Mouse (Mus musculus) thymus, adult 2 months (tissue): ENCODE results near the gene Zfand6. TPM values are rescaled to one million over a fixed set of nuclear protein-coding genes. Genes with fewer than 3 reads are reported as not detected.

Experiments used
- DNase-seq: peaks from one replicate; pipeline ENCODE4 v3.0.0; 2021
- H3K27ac ChIP-seq: fragments of 200-500 bp; 2 replicates; pipeline ENCODE4 v1.5.1; 2012; ENCODE audit warnings: low read length, control low read depth; ENCODE audit not compliant: control insufficient read depth, insufficient read depth
- H3K27me3 ChIP-seq: fragments of 200-500 bp; 2 replicates; pipeline ENCODE4 v1.6.1; 2012; ENCODE audit warnings: mild to moderate bottlenecking, low read length, moderate library complexity, mixed read lengths; ENCODE audit not compliant: control insufficient read depth, insufficient read depth
- H3K36me3 ChIP-seq: fragments of 200-500 bp; 2 replicates; pipeline ENCODE4 v1.6.1; 2012; ENCODE audit warnings: mild to moderate bottlenecking, low read length, moderate library complexity; ENCODE audit not compliant: control insufficient read depth, insufficient read depth
- H3K4me1 ChIP-seq: fragments of 200-500 bp; replicated peaks from 2 replicates; pipeline ENCODE4 v1.6.1; 2012; ENCODE audit warnings: low read length; ENCODE audit not compliant: control insufficient read depth, insufficient read depth
- H3K4me3 ChIP-seq: fragments of 200-500 bp; 2 replicates; pipeline ENCODE4 v1.5.1; 2012; ENCODE audit warnings: mild to moderate bottlenecking, low read length, control low read depth, moderate library complexity; ENCODE audit not compliant: control insufficient read depth, insufficient read depth
- CTCF ChIP-seq: fragments of 200-500 bp; IDR thresholded peaks from 2 replicates; pipeline ENCODE4 v1.5.1; 2012; ENCODE audit warnings: mild to moderate bottlenecking, control low read depth, low read length, moderate library complexity, borderline replicate concordance; ENCODE audit not compliant: control insufficient read depth, poor library complexity, insufficient read depth; ENCODE audit errors: extremely low read depth
- POLR2A ChIP-seq: fragments of 200-500 bp; IDR thresholded peaks from 2 replicates; pipeline ENCODE4 v1.6.1; 2012; ENCODE audit warnings: mild to moderate bottlenecking, low read length, control low read depth, moderate library complexity; ENCODE audit not compliant: control insufficient read depth, poor library complexity, insufficient read depth; ENCODE audit errors: extremely low read depth
- WGBS: fragments of 180-500 bp; shearing (Covaris S2); methylation state at CpG from one replicate; pipeline ENCODE4 v1.1.7; 2018; 5-methylcytosine and 5-hydroxymethylcytosine counted together
- polyA plus RNA-seq: library from polyadenylated mRNA; depleted of rRNA; stranded (reverse); fragments of >200 nt; gene quantifications from 2 replicates; pipeline ENCODE4 v1.2.3, GENCODE M21; 2012; rRNA removed

Gene Zfand6
- polyA plus RNA-seq = 74.5 and 96.2 TPM in 2 replicates

DNA sequence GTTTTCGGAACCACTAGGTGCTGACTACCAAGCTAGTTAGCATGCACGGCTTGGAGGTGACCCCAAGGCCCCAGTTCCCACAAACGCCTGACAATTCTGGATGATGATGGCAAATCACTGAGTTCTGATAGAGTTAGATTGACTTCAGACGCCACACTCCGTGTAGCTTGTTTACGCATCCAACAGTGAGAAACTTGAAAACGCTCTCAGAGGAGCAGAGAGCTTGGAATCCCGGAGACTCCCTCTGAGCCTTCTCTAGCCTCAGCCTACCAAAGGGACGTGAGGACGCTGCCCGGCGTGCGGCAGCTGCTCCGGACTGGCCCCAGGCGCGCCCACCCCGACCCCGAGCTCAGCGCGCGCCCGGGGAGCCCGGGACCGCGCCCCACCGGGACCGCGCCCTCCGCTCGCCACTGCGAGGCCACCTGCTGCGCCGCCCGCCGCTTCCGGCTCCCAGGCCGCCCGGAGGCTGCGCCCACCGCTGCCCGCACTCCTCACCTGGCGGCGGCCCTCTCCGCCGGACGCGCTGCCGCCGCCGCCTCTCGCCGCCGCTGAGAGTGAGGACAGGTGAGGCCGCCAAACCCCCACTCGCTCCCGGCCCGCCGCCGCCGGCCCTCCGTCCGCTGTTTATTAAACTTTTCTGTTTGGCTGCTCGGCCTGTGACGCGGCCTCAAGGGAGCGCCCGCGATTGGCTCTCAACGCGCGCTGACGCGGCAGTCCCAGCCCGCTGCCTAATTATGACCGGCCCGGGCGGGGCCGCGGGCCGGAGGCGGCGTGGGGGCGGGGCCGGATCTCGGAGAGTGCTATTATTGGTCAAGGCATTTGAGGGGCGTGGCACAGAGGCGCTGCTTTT, at the start of gene Zfand6:
Gene Zfand6 (minus strand): TSS at position 709 of the 850 bp plus-strand sequence.
- peaks cover 9% of the 10 kb centered on the region for H3K4me1 ChIP-seq
- peak within 1 kb of the TSS; percentile 53 for H3K27ac ChIP-seq
- H3K36me3 ChIP-seq = no peaks in the 10 kb centered on the region
- peak within 1 kb of the TSS; percentile 95 for H3K4me3 ChIP-seq
- TF ChIP-seq POLR2A (peak; percentile 59; the same call in 1 of the 2 replicates), CTCF (peak; percentile 57; the same call in 1 of the 2 replicates)
- no peaks in the 10 kb centered on the region for H3K27me3 ChIP-seq
- peak; percentile 93 for DNase-seq
- under 1% methylated on average over 83 of the region's 87 CpGs for WGBS

DNA sequence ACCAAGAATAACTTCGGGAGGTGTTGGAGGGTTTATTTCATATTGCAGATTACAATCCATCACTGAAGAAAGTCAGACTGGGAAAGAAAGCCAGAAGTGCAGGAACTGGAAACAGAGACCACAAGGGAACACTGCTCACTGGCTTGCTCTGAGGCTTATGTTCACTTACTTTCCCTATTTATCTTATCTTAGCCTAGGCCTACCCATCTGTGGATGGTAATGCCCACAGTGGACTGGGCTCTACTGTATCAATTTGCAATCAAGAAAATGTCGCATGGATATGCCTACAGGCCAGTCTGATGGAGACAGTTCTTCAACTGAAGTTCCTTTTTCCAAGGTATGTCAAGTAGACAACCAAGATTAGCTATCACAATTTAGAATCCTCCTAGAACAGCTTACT, 47.0 kb upstream of the Zfand6 start:
- no peak overlapping the region for H3K4me3 ChIP-seq
- 96% methylated on average over 2 of the region's 2 CpGs for WGBS
- H3K4me1 ChIP-seq = no peaks in the 10 kb centered on the region
- H3K27me3 ChIP-seq = no peaks in the 10 kb centered on the region
- DNase-seq = no peak
- H3K27ac ChIP-seq = no peak overlapping the region
- TF ChIP-seq POLR2A = no peak
- TF ChIP-seq CTCF = no peak
- no peaks in the 10 kb centered on the region for H3K36me3 ChIP-seq

DNA sequence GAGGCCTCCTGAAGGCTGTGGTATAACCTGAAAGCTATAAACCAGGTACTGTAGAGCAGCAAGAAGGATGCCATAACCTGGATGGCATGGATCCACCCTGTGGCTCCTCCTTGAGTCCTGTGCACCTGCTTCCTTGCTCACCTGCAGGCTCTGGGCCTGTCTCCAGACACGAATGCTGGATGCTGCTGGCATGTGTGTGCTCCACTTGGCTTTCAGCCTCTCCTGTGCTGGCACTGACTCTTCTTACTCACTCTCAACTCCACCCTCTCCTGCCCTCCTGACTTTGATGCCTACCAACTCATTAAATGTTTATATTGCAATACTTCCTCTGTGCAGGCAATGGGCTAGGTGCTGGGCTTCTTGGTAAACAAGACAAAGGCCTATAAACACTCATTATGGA, 43.3 kb upstream of the Zfand6 start:
- Histone ChIP-seq H3K4me1 (no peaks in the 10 kb centered on the region), H3K27ac (no peak overlapping the region), H3K36me3 (no peaks in the 10 kb centered on the region), H3K27me3 (no peaks in the 10 kb centered on the region), H3K4me3 (no peak overlapping the region)
- DNase-seq = no peak
- TF ChIP-seq CTCF (no peak), POLR2A (no peak)
- WGBS = 80% methylated on average over 1 of the region's 1 CpGs

- no peaks in the 10 kb centered on the region for H3K36me3 ChIP-seq
- no peaks in the 10 kb centered on the region for H3K27me3 ChIP-seq
- 91% methylated on average over 1 of the region's 1 CpGs for WGBS
- H3K4me1 ChIP-seq = no peaks in the 10 kb centered on the region
- DNase-seq = no peak
- no peak overlapping the region for H3K4me3 ChIP-seq
- no peak for TF ChIP-seq CTCF
- H3K27ac ChIP-seq = no peak overlapping the region
These were observed 42.3 kb upstream of the Zfand6 start for GRCm38 (mm10) chr7:84732052-84732451.

DNA sequence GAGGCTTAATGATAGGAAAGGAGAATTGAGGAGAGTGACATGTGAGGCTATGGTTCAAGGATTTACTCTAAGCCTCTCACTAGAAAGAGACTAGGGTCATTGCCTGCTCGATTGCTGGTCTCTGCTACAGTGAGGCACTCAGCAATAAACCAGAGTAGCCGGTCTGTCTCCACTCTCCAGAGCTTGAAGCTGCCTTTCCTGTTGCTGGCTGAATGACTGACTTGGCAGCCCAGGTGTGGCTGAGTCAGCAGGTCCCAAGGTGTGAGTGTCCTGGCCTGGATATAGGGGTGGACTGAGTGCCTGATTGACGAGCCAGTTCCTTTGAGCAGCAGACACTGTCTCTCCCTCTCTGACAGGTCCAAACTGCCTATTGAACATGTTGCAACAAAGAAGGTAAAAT, 41.3 kb upstream of the Zfand6 start:
- H3K27me3 ChIP-seq = no peaks in the 10 kb centered on the region
- no peaks in the 10 kb centered on the region for H3K4me1 ChIP-seq
- no peak overlapping the region for H3K27ac ChIP-seq
- H3K4me3 ChIP-seq = no peak overlapping the region
- DNase-seq = no peak
- WGBS = 82% methylated on average over 3 of the region's 3 CpGs
- TF ChIP-seq CTCF (no peak), POLR2A (no peak)
- no peaks in the 10 kb centered on the region for H3K36me3 ChIP-seq

DNA sequence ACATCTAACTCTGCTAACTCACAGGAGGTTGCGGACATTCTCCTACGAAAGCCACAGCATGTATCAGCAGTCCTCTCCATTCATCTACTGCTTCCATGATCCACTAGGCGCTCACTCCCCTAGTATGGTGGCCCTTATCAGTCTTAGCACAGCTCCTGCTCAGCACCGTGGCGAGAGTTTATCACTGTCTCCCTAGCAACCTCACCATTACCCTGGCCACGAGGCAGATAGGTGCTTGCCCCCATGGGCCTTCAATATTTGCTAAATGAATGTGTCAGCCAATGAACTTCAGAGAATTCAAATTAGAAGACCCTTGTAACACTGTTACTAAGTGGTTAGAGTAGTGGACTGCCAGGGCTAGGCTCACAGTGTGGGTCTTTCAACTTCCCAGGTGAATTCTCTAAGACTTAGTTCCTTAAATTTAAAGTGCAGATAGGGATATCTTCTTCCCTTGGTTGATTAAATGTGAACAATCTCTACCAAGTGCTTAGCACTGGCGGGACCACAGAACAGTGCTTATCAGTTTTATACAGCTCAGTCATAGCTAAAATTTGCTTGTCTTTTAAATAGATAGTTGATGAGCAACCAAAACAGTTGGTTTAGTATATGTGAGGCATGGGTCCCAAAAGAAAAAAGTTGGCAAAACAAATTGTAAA, 33.2 kb upstream of the Zfand6 start:
- Histone ChIP-seq H3K4me3 (no peak overlapping the region), H3K4me1 (no peaks in the 10 kb centered on the region), H3K36me3 (no peaks in the 10 kb centered on the region), H3K27ac (no peak overlapping the region), H3K27me3 (no peaks in the 10 kb centered on the region)
- 81% methylated on average over 7 of the region's 7 CpGs for WGBS
- TF ChIP-seq POLR2A (no peak), CTCF (no peak)
- no peak for DNase-seq
